21 mouse cellular contexts compared by ENCODE assay signal in genomic region chr1:136840512-136840911, GRCm38 (mm10).
"Had no signal": no experiment of that assay in that cellular context is flagged by ENCODE, and none has a peak within 500 bp of the region (broad histone marks: within the 10 kb centered on the region; RNA-seq: fewer than 3 reads in every experiment).

No protein-coding gene starts in this region.

- H3K4me1 ChIP-seq: limb, embryonic 12.5 days; limb, embryonic 15.5 days; megakaryocyte, embryonic 14.5 days; midbrain, embryonic 10.5 days; midbrain, embryonic 13.5 days; neural tube, embryonic 13.5 days had no signal

- H3K4me3 ChIP-seq: kidney, embryonic 15.5 days; limb, embryonic 12.5 days; limb, embryonic 15.5 days; megakaryocyte, embryonic 14.5 days; midbrain, embryonic 10.5 days; midbrain, embryonic 13.5 days; myocyte; neural tube, embryonic 13.5 days had no signal

- H3K4me2 ChIP-seq: kidney, embryonic 15.5 days; limb, embryonic 12.5 days; limb, embryonic 15.5 days; liver, embryonic 11.5 days; lung, embryonic 14.5 days; midbrain, embryonic 13.5 days; neural tube, embryonic 13.5 days had no signal

- ATAC-seq: liver, postnatal 0 days; lung, postnatal 0 days; midbrain, embryonic 13.5 days; midbrain, embryonic 16.5 days had no signal

- DNase-seq: kidney, adult 8-10 months; kidney, postnatal 10 days; kidney, postnatal 36 days; left cerebral cortex, postnatal 4 days; liver, postnatal 0 days; lung, embryonic 14.5 days; lung, postnatal 36 days; thymus, adult 18-20 months; thymus, postnatal 36 days had no signal

- H3K27ac ChIP-seq: kidney, embryonic 15.5 days; limb, embryonic 12.5 days; limb, embryonic 15.5 days; liver, embryonic 14.5 days; midbrain, embryonic 10.5 days; midbrain, embryonic 13.5 days; neural tube, embryonic 13.5 days had no signal

- H3K9me3 ChIP-seq: kidney, embryonic 15.5 days; limb, embryonic 12.5 days; limb, embryonic 15.5 days; midbrain, embryonic 10.5 days; midbrain, embryonic 13.5 days; neural tube, embryonic 13.5 days had no signal

- H3K9ac ChIP-seq: kidney, embryonic 15.5 days; limb, embryonic 12.5 days; limb, embryonic 15.5 days; liver, embryonic 14.5 days; liver, postnatal 0 days; lung, embryonic 14.5 days; midbrain, embryonic 13.5 days; neural tube, embryonic 13.5 days had no signal

- H3K27me3 ChIP-seq: kidney, embryonic 15.5 days; limb, embryonic 12.5 days; limb, embryonic 15.5 days; midbrain, embryonic 13.5 days; neural tube, embryonic 13.5 days had no signal

- H3K36me3 ChIP-seq: kidney, embryonic 15.5 days; limb, embryonic 12.5 days; limb, embryonic 15.5 days; midbrain, embryonic 10.5 days; midbrain, embryonic 13.5 days; neural tube, embryonic 13.5 days had no signal
